Mouse (Mus musculus): Measurements from ENCODE around the gene Cyth4.

- TF ChIP-seq POLR2A (IDR thresholded peaks at IDR 0.05; ENCODE audit: extremely low read depth, insufficient read depth, low read length) (no peak), CTCF (IDR thresholded peaks at IDR 0.05; ENCODE audit: extremely low read depth, insufficient read depth, low read length) (no peak)
Measured at GRCm38 (mm10) chr15:78605371-78605791, 8.5 kb downstream of the Cyth4 start.

All from cortical plate, adult 2 months (tissue).